Mouse (Mus musculus) embryo, embryonic 11 days (tissue): ENCODE measurements around the gene Plxnd1.

Experiments used
- DNase-seq: peaks from one replicate; pipeline ENCODE4 v3.0.0-alpha.2; 2015

Gene Plxnd1

GRCm38 (mm10) chr6:115975606-115976005 is 19.2 kb downstream of the Plxnd1 start:
- DNase-seq, result no peak

GRCm38 (mm10) chr6:115973881-115974662 is 20.7 kb downstream of the Plxnd1 start:
- DNase-seq, result no peak

- DNase-seq, result no peak
These were observed 21.5 kb downstream of the Plxnd1 start for GRCm38 (mm10) chr6:115973139-115973875.

GRCm38 (mm10) chr6:115972083-115972764 is 22.6 kb downstream of the Plxnd1 start:
- DNase-seq, result no peak

GRCm38 (mm10) chr6:115971273-115972060 is 23.3 kb downstream of the Plxnd1 start:
- no peak for DNase-seq

GRCm38 (mm10) chr6:115969952-115970351 is 24.9 kb downstream of the Plxnd1 start:
- DNase-seq, result no peak

GRCm38 (mm10) chr6:115969103-115969502 is 25.7 kb downstream of the Plxnd1 start:
- DNase-seq, result no peak

GRCm38 (mm10) chr6:115968700-115969099 is 26.1 kb downstream of the Plxnd1 start:
- DNase-seq, result no peak

GRCm38 (mm10) chr6:115968086-115968485 is 26.7 kb downstream of the Plxnd1 start:
- no peak for DNase-seq

- no peak for DNase-seq
These were observed 27.4 kb downstream of the Plxnd1 start for GRCm38 (mm10) chr6:115967291-115967880.

- no peak for DNase-seq
These were observed 28.4 kb downstream of the Plxnd1 start for GRCm38 (mm10) chr6:115966227-115966966.

- no peak for DNase-seq
These were observed 31.1 kb downstream of the Plxnd1 start for GRCm38 (mm10) chr6:115963656-115964055.

- peak; percentile 62 for DNase-seq
These were observed 32.2 kb downstream of the Plxnd1 start for GRCm38 (mm10) chr6:115962439-115963085.

- no peak for DNase-seq
These were observed 33.1 kb downstream of the Plxnd1 start for GRCm38 (mm10) chr6:115961743-115962142.

GRCm38 (mm10) chr6:115960322-115960721 is 34.5 kb downstream of the Plxnd1 start:
- DNase-seq, result no peak

GRCm38 (mm10) chr6:115959151-115959691 is 35.6 kb downstream of the Plxnd1 start:
- DNase-seq, result no peak

- DNase-seq, result no peak
These were observed 36.4 kb downstream of the Plxnd1 start for GRCm38 (mm10) chr6:115958445-115958844.

GRCm38 (mm10) chr6:115957681-115958080 is 37.1 kb downstream of the Plxnd1 start:
- DNase-seq, result peak; percentile 41

- peak; percentile 39 for DNase-seq
These were observed 37.7 kb downstream of the Plxnd1 start for GRCm38 (mm10) chr6:115956922-115957601.

- DNase-seq, result no peak
These were observed 38.3 kb downstream of the Plxnd1 start for GRCm38 (mm10) chr6:115956418-115956921.
